Mouse (Mus musculus): ENCODE results near the gene Abca8b. TPM values are rescaled to one million over a fixed set of nuclear protein-coding genes. Genes with fewer than 3 reads are reported as not detected.

Abca8b gene
- polyA plus RNA-seq, 1 experiment from 2014 or later, result 9.8 TPM

DNA sequence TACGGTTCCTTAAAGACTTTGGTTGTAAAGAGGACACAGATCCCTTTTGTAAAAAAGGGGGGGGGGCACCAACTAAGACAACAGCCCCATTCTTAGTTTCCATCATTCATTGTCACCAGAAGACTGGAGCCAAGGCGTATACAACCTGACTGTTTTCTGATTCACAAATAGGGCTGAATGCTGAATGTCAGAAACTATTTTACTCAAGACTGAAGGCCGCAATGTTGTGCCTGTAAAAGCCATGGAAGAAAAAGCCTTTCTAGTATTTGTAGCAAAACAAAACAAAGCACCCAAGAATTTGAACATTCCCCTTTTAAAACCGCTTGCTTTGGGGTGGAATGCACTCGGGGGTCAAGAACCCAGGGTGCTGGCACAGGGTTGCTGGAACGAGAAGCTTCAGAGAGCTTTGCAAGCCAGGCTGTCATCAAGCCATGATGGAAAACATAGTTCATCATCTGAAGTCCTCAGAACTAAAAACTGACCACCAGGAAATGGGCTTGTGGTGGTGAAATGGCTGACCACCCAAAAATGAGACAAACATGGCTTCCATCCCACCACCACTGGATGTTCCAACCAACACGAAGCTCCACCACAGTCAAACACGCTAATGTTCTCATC lies 104.2 kb downstream of the Abca8b start:
- ATAC-seq (ENCODE audit: low read depth), result no peak
- Histone ChIP-seq H3K27ac (ENCODE audit: low read length) (no peak overlapping the region), H3K9ac (ENCODE audit: low read depth, low read length) (no peak overlapping the region)

DNA sequence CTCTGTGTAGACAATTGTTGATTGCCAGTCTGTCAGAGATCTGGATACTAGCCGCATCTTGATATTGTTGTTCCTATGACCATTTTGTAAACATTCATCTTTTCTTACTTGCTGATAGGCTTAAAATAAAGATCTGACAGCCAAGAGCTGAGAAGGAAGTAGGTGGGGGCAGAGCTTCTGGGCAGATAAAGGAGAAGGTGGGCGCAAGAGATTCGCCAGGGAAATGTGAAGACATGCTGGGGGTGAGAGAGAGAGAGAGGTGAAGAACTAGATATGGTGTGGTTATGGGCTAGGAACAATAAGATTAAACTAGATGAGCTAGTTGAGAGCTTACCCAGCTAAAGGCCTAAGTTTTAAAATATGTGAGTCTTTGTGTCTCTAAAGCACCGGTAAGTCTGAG lies 106.0 kb downstream of the Abca8b start:
- ATAC-seq (ENCODE audit: low read depth), result no peak
- Histone ChIP-seq H3K4me3 (ENCODE audit: low read depth, low read length) (no peak overlapping the region), H3K27ac (ENCODE audit: low read length) (no peak overlapping the region), H3K4me2 (ENCODE audit: low read depth, low read length) (no peak overlapping the region), H3K4me1 (ENCODE audit: control insufficient read depth, low read depth, low read length) (no peaks in the 10 kb centered on the region), H3K36me3 (ENCODE audit: control insufficient read depth, insufficient read depth) (no peaks in the 10 kb centered on the region), H3K9me3 (replicated peaks; ENCODE audit: control insufficient read depth, low read length) (no peaks in the 10 kb centered on the region), H3K9ac (ENCODE audit: low read depth, low read length) (no peak overlapping the region), H3K27me3 (ENCODE audit: control insufficient read depth, insufficient read depth, low read depth, low read length) (no peaks in the 10 kb centered on the region)
- 56% methylated on average over 4 of the region's 4 CpGs for WGBS (ENCODE audit: insufficient replicate concordance)

More for the DNA sequence above, 104.2 kb downstream of the Abca8b start:
- H3K4me3 ChIP-seq (ENCODE audit: low read depth, low read length), result no peak overlapping the region
- no peaks in the 10 kb centered on the region for H3K9me3 ChIP-seq (replicated peaks; ENCODE audit: control insufficient read depth, low read length)
- no peaks in the 10 kb centered on the region for H3K27me3 ChIP-seq (ENCODE audit: control insufficient read depth, insufficient read depth, low read depth, low read length)
- no peak overlapping the region for H3K4me2 ChIP-seq (ENCODE audit: low read depth, low read length)
- no peaks in the 10 kb centered on the region for H3K36me3 ChIP-seq (ENCODE audit: control insufficient read depth, insufficient read depth)
- 63% methylated on average over 8 of the region's 8 CpGs for WGBS (ENCODE audit: insufficient replicate concordance)
- H3K4me1 ChIP-seq (ENCODE audit: control insufficient read depth, low read depth, low read length), result no peaks in the 10 kb centered on the region

DNA sequence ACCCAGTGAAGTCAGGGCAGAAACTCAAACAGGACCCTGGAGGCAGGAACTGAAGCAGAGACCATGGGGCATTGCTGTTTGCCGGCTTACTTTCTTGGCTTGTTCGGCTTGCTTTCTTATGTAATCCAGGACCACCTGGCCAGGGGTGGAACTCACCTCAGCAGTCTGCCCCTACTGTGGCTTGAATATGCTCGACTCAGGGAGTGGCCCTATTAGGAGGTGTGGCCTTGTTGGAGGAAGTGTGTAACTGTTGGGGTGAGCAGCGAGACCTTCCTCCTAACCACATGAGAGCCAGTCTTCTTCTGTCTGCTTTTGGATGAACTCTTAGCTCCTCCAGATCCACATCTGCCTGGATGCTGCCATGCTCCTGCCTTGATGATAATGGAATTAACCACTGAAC lies 108.9 kb downstream of the Abca8b start:
- H3K27ac ChIP-seq (ENCODE audit: low read length), result no peak overlapping the region
- no peak overlapping the region for H3K9ac ChIP-seq (ENCODE audit: low read depth, low read length)
- no peaks in the 10 kb centered on the region for H3K36me3 ChIP-seq (ENCODE audit: control insufficient read depth, insufficient read depth)
- no peaks in the 10 kb centered on the region for H3K4me1 ChIP-seq (ENCODE audit: control insufficient read depth, low read depth, low read length)
- H3K27me3 ChIP-seq (ENCODE audit: control insufficient read depth, insufficient read depth, low read depth, low read length), result no peaks in the 10 kb centered on the region
- ATAC-seq (ENCODE audit: low read depth), result no peak
- no peak overlapping the region for H3K4me2 ChIP-seq (ENCODE audit: low read depth, low read length)
- WGBS (ENCODE audit: insufficient replicate concordance), result 63% methylated on average over 4 of the region's 4 CpGs
- H3K9me3 ChIP-seq (replicated peaks; ENCODE audit: control insufficient read depth, low read length), result no peaks in the 10 kb centered on the region
- H3K4me3 ChIP-seq (ENCODE audit: low read depth, low read length), result no peak overlapping the region

DNA sequence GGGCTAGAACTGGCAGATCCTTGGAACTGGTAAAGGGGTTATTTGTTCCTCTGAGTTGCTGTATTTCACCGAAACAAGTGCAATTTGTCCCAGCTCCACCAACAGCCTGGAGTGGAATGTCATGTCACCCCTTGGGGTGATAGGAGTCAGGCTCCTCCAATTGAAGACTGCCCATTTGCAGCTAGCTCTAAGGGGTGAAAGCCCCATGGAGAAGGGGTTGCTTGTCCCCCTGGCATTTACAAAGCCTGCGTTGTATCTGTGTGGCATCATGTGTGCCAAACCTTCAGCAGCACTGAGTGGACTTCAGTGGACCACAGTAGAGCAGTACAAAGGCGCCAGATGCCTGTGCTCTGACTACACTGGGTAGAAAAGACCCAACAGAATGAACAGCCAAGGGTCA lies 110.1 kb downstream of the Abca8b start:
- Histone ChIP-seq H3K9me3 (replicated peaks; ENCODE audit: control insufficient read depth, low read length) (no peaks in the 10 kb centered on the region), H3K27me3 (ENCODE audit: control insufficient read depth, insufficient read depth, low read depth, low read length) (no peaks in the 10 kb centered on the region), H3K4me3 (ENCODE audit: low read depth, low read length) (no peak overlapping the region), H3K9ac (ENCODE audit: low read depth, low read length) (no peak overlapping the region), H3K4me2 (ENCODE audit: low read depth, low read length) (no peak overlapping the region), H3K27ac (ENCODE audit: low read length) (no peak overlapping the region), H3K36me3 (ENCODE audit: control insufficient read depth, insufficient read depth) (no peaks in the 10 kb centered on the region), H3K4me1 (ENCODE audit: control insufficient read depth, low read depth, low read length) (no peaks in the 10 kb centered on the region)
- 70% methylated on average over 3 of the region's 3 CpGs for WGBS (ENCODE audit: insufficient replicate concordance)
- no peak for ATAC-seq (ENCODE audit: low read depth)

DNA sequence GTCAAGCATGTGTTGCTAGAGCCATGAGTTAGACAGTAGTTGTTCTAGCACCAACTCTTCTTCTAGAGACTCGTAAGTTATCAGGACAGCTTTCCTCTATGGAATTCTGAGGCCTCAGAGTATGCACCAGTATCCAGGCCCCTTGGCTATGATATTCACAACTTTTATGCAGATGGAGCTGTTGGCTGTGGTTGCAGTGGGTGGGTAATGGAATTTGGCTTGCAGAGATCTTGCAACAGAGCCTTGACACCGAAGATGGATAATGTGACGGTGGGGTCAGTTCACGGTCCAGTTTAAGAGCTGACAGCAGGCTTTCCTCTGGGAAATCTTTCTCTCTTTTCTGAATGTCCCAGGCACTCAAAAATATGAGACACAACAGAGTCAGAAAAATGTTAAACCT lies 110.8 kb downstream of the Abca8b start:
- Histone ChIP-seq H3K4me2 (ENCODE audit: low read depth, low read length) (no peak overlapping the region), H3K27ac (ENCODE audit: low read length) (no peak overlapping the region), H3K4me1 (ENCODE audit: control insufficient read depth, low read depth, low read length) (no peaks in the 10 kb centered on the region), H3K9ac (ENCODE audit: low read depth, low read length) (no peak overlapping the region), H3K9me3 (replicated peaks; ENCODE audit: control insufficient read depth, low read length) (no peaks in the 10 kb centered on the region), H3K4me3 (ENCODE audit: low read depth, low read length) (no peak overlapping the region), H3K27me3 (ENCODE audit: control insufficient read depth, insufficient read depth, low read depth, low read length) (no peaks in the 10 kb centered on the region), H3K36me3 (ENCODE audit: control insufficient read depth, insufficient read depth) (no peaks in the 10 kb centered on the region)
- WGBS (ENCODE audit: insufficient replicate concordance), result 74% methylated on average over 4 of the region's 4 CpGs
- no peak for ATAC-seq (ENCODE audit: low read depth)

DNA sequence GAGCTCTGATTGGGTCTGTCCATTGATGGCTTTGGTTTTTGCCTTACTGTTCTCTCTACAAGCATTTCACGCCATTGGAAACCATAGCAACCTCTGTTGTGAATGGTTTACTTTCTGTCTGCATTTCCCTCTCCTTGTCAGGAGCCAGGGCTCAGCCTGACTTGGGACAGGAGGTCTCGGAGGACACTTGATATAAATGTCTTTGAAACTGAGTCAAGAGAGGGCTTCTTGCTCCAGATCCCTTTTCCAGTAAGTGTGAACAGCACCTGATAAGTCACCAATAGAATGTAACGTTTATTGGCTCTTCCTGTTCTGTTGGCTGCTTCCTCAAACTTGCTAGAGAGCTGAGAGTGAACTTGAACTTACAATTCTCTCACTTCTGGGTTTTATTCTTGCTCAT lies 111.5 kb downstream of the Abca8b start:
- no peaks in the 10 kb centered on the region for H3K9me3 ChIP-seq (replicated peaks; ENCODE audit: control insufficient read depth, low read length)
- no peak overlapping the region for H3K4me3 ChIP-seq (ENCODE audit: low read depth, low read length)
- H3K27ac ChIP-seq (ENCODE audit: low read length), result no peak overlapping the region
- no peaks in the 10 kb centered on the region for H3K4me1 ChIP-seq (ENCODE audit: control insufficient read depth, low read depth, low read length)
- no peaks in the 10 kb centered on the region for H3K36me3 ChIP-seq (ENCODE audit: control insufficient read depth, insufficient read depth)
- H3K4me2 ChIP-seq (ENCODE audit: low read depth, low read length), result no peak overlapping the region
- no peak for ATAC-seq (ENCODE audit: low read depth)
- no peaks in the 10 kb centered on the region for H3K27me3 ChIP-seq (ENCODE audit: control insufficient read depth, insufficient read depth, low read depth, low read length)
- WGBS (ENCODE audit: insufficient replicate concordance), result 18% methylated on average over 3 of the region's 3 CpGs
- no peak overlapping the region for H3K9ac ChIP-seq (ENCODE audit: low read depth, low read length)

Other genes with a start within 250 kb of the Abca8b start
- gene 1700012B07Rik, start 167.8 kb downstream of the Abca8b start, polyA plus RNA-seq (2015; fragmentation: Nextera tagmentation; extraction: Ambion mirVana), result 0.12 TPM in 1 of 2 replicates, not detected in the other
- gene Abca8a, start 100.1 kb upstream of the Abca8b start, polyA plus RNA-seq (2015; fragmentation: Nextera tagmentation; extraction: Ambion mirVana), result 5.2 and 5.8 TPM in 2 replicates
- 1.3 and 1.5 TPM in 2 replicates for gene Abca9, start 172.4 kb upstream of the Abca8b start, polyA plus RNA-seq (2015; fragmentation: Nextera tagmentation; extraction: Ambion mirVana)